Mouse (Mus musculus) limb, embryonic 11.5 days (tissue): ENCODE results near the gene Cenpm. TPM values are rescaled to one million over a fixed set of nuclear protein-coding genes. Genes with fewer than 3 reads are reported as not detected.
A peak's percentile ranks its signal among the peaks of the same experiment; 100 is the strongest.

Experiments used
- ATAC-seq: fragments of 200-750 bp; cut with Nextera tagmentation; 2 replicates; pipeline ENCODE4 v1.8.0; 2017; ENCODE audit warnings: low read depth; ENCODE audit not compliant: insufficient number of reproducible peaks, low FRiP score, low TSS enrichment
- DNase-seq: peaks from one replicate; pipeline ENCODE4 v3.0.0-alpha.2; 2015; ENCODE audit warnings: low spot score
- H3K27ac ChIP-seq: fragments of 300-500 bp; sonication (generic); replicated peaks from 2 replicates; pipeline ENCODE4 v1.5.1; 2014; ENCODE audit warnings: low read depth, mild to moderate bottlenecking, low read length
- H3K27me3 ChIP-seq: fragments of 300-500 bp; sonication (generic); 2 replicates; pipeline ENCODE4 v1.6.1; 2014; ENCODE audit warnings: mild to moderate bottlenecking, low read length, mixed read lengths; ENCODE audit not compliant: control insufficient read depth, insufficient read depth
- H3K36me3 ChIP-seq: fragments of 300-500 bp; sonication (generic); 2 replicates; pipeline ENCODE4 v1.6.1; 2014; ENCODE audit warnings: mild to moderate bottlenecking, low read length, moderate library complexity, mixed read lengths; ENCODE audit not compliant: control insufficient read depth, insufficient read depth
- H3K4me1 ChIP-seq: fragments of 300-500 bp; sonication (generic); 2 replicates; pipeline ENCODE4 v1.6.1; 2014; ENCODE audit warnings: low read length, mixed read lengths; ENCODE audit not compliant: control insufficient read depth, insufficient read depth
- H3K4me2 ChIP-seq: fragments of 300-500 bp; sonication (generic); 2 replicates; pipeline ENCODE4 v1.6.1; 2014; ENCODE audit warnings: low read depth, mild to moderate bottlenecking, moderate library complexity; ENCODE audit not compliant: severe bottlenecking
- H3K4me3 ChIP-seq: fragments of 300-500 bp; sonication (generic); 2 replicates; pipeline ENCODE4 v1.5.1; 2014; ENCODE audit warnings: low read depth, low read length
- H3K9ac ChIP-seq: fragments of 300-500 bp; sonication (generic); 2 replicates; pipeline ENCODE4 v1.6.1; 2014; ENCODE audit warnings: mild to moderate bottlenecking, low read length
- H3K9me3 ChIP-seq: fragments of 300-500 bp; sonication (generic); 2 replicates; pipeline ENCODE4 v1.6.1; 2016; ENCODE audit warnings: low read length; ENCODE audit not compliant: control insufficient read depth
- WGBS: fragments of 180-500 bp; shearing (Covaris S2); extraction: QIAGEN DNeasy Blood & Tissue Kit; methylation state at CpG from one replicate; pipeline ENCODE4 v1.1.7; 2014; 5-methylcytosine and 5-hydroxymethylcytosine counted together
- polyA plus RNA-seq: library from polyadenylated mRNA; unstranded; fragments of >200 nt; fragmentation: Nextera tagmentation; extraction: Ambion mirVana; gene quantifications from 2 replicates; pipeline ENCODE4 v1.2.1, GENCODE M21; 2014

Gene Cenpm
- polyA plus RNA-seq, 1 experiment from 2014 or later: 89.3 TPM

DNA sequence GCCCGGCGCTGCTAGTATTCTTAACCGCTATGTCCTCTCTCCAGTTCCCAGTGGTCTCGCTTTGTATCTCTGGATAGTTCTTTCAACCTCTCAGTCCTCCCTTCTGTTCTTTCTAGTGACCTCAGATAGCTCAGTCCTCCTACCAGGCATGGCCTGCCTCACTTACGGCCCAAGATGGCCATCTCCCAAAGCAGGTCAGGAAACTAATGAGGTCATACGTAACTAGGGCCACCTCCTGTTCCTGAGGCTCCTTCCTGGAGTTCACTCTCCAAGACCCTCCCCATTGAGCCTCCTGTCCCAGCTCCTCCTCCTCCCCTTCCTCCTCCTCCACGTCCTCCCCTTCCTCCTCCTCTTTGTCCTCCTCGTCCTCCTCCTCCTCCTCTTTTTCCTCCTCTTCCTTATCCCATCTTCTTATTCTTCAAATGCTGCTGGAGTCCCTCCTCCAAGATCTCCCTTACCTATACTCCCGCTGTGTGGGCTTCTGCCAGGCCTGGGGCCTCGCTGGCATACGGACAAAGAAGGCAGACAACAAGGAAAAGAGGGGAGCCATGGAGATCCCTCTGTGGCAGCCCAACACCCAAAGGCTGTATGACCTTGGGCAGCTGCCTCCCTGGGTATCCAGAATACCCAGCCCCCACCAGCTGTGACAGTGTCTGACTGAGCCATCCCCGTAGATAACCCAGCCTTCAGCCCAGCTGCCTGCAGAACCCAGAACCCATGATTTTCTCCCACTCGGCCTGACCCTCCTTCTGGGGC lies 35.1 kb downstream of the Cenpm start:
- no peaks in the 10 kb centered on the region for H3K9me3 ChIP-seq
- WGBS: 76% methylated on average over 13 of the region's 13 CpGs
- DNase-seq: no peak
- ATAC-seq: no peak
- H3K4me3 ChIP-seq: no peak overlapping the region
- no peak overlapping the region for H3K9ac ChIP-seq
- H3K4me2 ChIP-seq: no peak overlapping the region
- no peak overlapping the region for H3K27ac ChIP-seq
- 0 out of 2 replicates have a peak, but pooled peaks cover 4% of the 10 kb centered on the region for H3K36me3 ChIP-seq
- H3K4me1 ChIP-seq: 0 out of 2 replicates have a peak, but pooled peaks cover 13% of the 10 kb centered on the region
- peaks cover 88% of the 10 kb centered on the region for H3K27me3 ChIP-seq

GRCm38 (mm10) chr15:82208307-82208706 lies 36.2 kb downstream of the Cenpm start:
- Histone ChIP-seq H3K27ac (no peak overlapping the region), H3K36me3 (peaks cover 10% of the 10 kb centered on the region), H3K4me1 (0 out of 2 replicates have a peak, but pooled peaks cover 13% of the 10 kb centered on the region), H3K9ac (no peak overlapping the region), H3K27me3 (peaks cover 80% of the 10 kb centered on the region), H3K9me3 (no peaks in the 10 kb centered on the region), H3K4me2 (no peak overlapping the region), H3K4me3 (no peak overlapping the region)
- DNase-seq (no peak), ATAC-seq (no peak)
- WGBS: 82% methylated on average over 8 of the region's 8 CpGs

DNA sequence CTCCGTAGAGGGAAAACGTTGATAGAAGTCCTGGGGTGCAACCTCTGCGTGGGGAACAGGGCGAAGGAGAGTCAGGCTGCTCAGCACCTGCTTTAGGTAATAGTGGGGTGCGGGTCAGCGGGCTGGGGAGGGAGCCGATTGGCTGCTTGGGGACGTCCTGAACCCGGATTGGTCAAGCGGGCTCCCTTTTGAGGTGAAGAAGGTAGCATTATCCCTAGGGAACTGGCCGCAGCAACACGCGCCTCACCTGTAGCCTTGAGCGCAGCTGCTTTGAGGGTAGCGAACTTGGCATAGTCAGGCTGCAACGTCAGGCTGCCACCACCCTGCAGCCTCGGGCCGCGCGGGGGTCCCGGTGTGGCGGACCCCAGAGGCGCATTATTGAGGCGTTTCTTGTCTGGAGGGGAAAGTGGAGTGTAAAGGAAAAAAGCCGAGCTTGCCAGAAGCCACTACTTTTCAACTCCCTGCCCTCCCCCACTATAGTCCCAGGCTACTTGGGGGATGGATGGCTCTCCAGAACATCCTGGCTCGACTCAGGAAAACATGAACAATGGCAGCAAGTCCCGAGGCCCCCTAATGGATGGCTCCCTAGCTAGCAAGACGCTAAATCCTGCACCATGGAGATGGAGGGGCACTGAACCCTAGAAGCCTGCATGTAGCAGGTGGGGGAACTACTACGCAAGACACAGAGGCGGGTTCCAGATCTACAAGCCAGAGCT lies 36.9 kb downstream of the Cenpm start:
- no peak overlapping the region for H3K27ac ChIP-seq
- H3K4me2 ChIP-seq: no peak overlapping the region
- H3K9ac ChIP-seq: 0 out of 2 replicates have a peak overlapping the region, but pooled peaks have one; percentile 18
- no peaks in the 10 kb centered on the region for H3K9me3 ChIP-seq
- peaks cover 14% of the 10 kb centered on the region for H3K36me3 ChIP-seq
- peaks cover 74% of the 10 kb centered on the region for H3K27me3 ChIP-seq
- no peak overlapping the region for H3K4me3 ChIP-seq
- 9% methylated on average over 29 of the region's 30 CpGs for WGBS
- DNase-seq: no peak
- no peak for ATAC-seq
- 0 out of 2 replicates have a peak, but pooled peaks cover 13% of the 10 kb centered on the region for H3K4me1 ChIP-seq

DNA sequence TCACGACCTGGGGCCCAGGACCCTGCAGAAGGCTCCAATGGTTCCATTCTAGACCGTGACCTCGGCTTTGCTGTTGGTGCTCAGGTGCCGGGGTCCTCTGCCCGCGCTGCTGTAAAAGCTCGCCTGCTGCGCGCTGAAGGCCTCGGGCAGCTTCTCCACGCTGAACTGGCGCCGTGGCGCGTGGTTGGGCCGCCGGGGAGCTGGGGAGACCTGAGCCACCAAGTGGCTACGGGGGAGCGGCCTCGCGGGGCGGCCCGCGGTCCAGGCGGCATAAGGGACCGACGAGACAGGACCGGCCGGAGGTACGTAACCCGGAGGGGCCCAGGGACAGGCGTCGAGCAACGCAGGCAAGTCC lies 37.5 kb downstream of the Cenpm start:
- peaks cover 14% of the 10 kb centered on the region for H3K36me3 ChIP-seq
- H3K27ac ChIP-seq: no peak overlapping the region
- no peaks in the 10 kb centered on the region for H3K9me3 ChIP-seq
- H3K27me3 ChIP-seq: peaks cover 68% of the 10 kb centered on the region
- H3K9ac ChIP-seq: no peak overlapping the region
- 0 out of 2 replicates have a peak, but pooled peaks cover 11% of the 10 kb centered on the region for H3K4me1 ChIP-seq
- WGBS: 9% methylated on average over 34 of the region's 34 CpGs
- ATAC-seq (no peak), DNase-seq (no peak)
- 0 out of 2 replicates have a peak overlapping the region, but pooled peaks have one; percentile 7 for H3K4me3 ChIP-seq
- H3K4me2 ChIP-seq: peak overlapping the region; percentile 15; the same call in 1 of the 2 replicates

DNA sequence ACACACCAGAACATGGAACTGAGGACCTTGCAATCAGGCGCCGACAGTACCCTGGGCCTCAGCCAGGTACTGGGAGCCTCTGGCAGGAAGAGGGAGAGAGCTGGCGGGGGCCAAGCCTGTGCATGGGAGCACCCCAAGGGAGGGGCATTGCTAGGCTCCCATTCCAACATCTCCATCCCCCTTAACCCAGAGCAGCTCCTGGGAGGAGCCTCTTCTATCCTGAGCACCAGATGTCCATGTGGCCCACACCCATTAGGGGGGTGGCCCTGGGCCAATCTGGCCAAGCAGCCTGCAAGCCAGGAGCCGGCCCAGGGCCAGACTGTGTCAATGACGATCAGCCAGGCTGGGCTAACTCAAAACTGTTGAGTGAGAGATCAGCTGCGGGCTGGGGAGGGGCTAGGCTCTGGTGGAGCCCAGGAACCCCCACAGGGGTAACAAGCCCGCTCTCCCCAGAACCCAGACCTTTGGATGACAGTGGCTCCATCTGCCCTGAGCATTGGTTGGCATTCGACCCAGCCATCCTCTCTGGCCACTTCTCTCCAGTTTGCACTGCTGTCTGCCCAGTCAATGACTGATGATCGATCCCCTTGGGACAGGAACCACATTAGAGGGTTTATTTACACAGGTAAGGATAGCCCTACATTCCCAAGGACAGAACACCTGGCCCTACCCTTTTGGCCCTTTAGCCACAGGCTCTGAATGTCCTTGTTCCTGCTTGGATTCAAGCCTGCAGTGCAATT lies 38.0 kb downstream of the Cenpm start:
- H3K27ac ChIP-seq: no peak overlapping the region
- no peak overlapping the region for H3K4me3 ChIP-seq
- H3K4me2 ChIP-seq: peak overlapping the region; percentile 15; the same call in 1 of the 2 replicates
- DNase-seq (no peak), ATAC-seq (no peak)
- WGBS: 53% methylated on average over 9 of the region's 9 CpGs
- H3K27me3 ChIP-seq: peaks cover 63% of the 10 kb centered on the region
- H3K9ac ChIP-seq: no peak overlapping the region
- no peaks in the 10 kb centered on the region for H3K9me3 ChIP-seq
- H3K36me3 ChIP-seq: peaks cover 14% of the 10 kb centered on the region
- H3K4me1 ChIP-seq: 0 out of 2 replicates have a peak, but pooled peaks cover 7% of the 10 kb centered on the region

GRCm38 (mm10) chr15:82204680-82205371 lies 39.7 kb downstream of the Cenpm start:
- no peak overlapping the region for H3K4me2 ChIP-seq
- no peak overlapping the region for H3K27ac ChIP-seq
- peaks cover 18% of the 10 kb centered on the region for H3K36me3 ChIP-seq
- DNase-seq (no peak), ATAC-seq (no peak)
- H3K9me3 ChIP-seq: no peaks in the 10 kb centered on the region
- no peak overlapping the region for H3K4me3 ChIP-seq
- WGBS: 60% methylated on average over 9 of the region's 10 CpGs
- 0 out of 2 replicates have a peak, but pooled peaks cover 5% of the 10 kb centered on the region for H3K4me1 ChIP-seq
- peaks cover 45% of the 10 kb centered on the region for H3K27me3 ChIP-seq
- no peak overlapping the region for H3K9ac ChIP-seq

GRCm38 (mm10) chr15:82203611-82204351 lies 40.8 kb downstream of the Cenpm start:
- Histone ChIP-seq H3K9me3 (no peaks in the 10 kb centered on the region), H3K4me2 (no peak overlapping the region; the same call in 1 of the 2 replicates), H3K27me3 (peaks cover 36% of the 10 kb centered on the region), H3K27ac (no peak overlapping the region), H3K4me1 (0 out of 2 replicates have a peak, but pooled peaks cover 5% of the 10 kb centered on the region), H3K9ac (no peak overlapping the region; the same call in 1 of the 2 replicates), H3K36me3 (peaks cover 23% of the 10 kb centered on the region), H3K4me3 (no peak overlapping the region)
- 88% methylated on average over 20 of the region's 20 CpGs for WGBS
- no peak for ATAC-seq
- no peak for DNase-seq
